Mouse (Mus musculus): ENCODE measurements around the gene Cdhr4.
"Not testable (repeated sequence)": the region's sequence is repeated elsewhere in the genome, so short reads cannot be mapped to it uniquely, and the experiment has no call there.

Cdhr4 gene

DNA sequence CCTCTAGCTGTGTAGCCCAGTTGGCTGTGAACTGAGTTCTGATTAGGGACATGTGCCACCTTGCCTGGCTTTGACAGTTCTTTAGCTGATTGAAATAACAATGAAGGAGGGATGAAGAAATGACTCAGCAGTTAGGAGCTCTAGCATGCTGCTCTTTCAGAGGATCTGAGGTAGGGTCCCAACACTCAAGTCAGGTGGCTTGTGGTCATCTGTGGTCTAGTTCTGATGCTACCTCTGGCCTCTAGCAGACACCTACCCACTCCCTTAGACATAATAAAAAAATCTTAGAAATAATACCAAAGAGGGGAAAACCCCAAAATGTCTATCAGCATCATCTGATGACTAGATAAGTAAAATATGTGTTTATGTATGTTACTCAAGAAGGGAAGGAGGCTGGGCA is 18.1 kb downstream of the Cdhr4 start:
- no peak for DNase-seq (ENCODE audit: low spot score in 2 of 2)

DNA sequence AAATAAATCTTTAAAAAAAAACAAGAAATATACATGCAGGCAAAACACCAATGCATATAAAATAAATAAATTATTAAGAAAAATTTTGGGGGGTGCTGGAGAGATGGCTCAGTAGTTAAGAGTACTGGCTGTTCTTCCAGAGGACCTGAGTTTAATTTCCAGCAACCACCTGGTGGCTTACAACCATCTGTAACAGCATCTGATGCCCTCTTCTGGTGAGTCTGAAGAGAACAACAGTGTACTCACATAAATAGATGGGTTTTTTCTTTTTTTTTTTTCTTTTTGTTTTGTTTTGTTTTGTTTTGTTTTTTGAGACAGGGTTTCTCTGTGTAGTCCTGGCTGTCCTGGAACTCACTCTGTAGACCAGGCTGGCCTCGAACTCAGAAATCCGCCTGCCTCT is 21.3 kb downstream of the Cdhr4 start:
- DNase-seq (ENCODE audit: low spot score in 2 of 2) = not testable (repeated sequence)

DNA sequence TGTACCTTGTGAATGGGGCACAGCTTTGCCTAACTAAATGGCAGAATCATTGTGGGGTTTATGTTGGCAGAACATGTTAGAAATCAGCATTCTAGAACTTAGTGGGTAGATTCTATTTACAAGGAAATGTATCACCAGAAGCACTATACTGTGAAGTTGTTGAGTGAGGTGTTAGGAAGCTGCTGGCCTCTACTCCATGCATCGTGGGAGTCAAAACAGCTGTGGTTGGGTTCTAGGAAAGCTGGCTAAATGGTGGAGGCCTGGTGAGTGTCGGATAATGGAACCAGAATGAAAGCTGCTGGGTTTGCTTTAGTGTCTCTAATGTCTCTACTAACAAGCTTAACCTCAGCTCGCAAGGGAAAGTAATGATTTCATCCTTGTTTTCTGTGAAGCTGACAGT is 24.8 kb downstream of the Cdhr4 start:
- no peak for DNase-seq (ENCODE audit: low spot score in 2 of 2)

DNA sequence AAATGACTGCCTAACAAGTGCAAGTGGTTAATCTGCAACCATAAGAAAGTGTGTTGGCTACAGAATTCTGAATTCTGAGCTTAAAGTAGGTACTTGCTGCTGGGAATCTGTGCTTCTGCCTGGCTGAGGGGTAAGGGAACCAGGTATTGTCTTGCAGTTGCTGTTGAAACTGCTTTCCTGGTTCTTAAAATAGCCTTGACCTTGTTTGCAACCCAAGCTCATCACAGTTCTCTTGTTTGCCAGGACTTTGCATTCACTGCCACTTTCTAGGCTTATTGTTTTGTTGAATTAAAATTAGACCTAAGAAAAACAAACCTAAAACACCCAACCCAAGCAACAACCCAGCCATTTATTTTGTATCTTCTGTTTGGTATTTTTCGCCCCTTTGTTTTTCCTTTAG is 28.4 kb downstream of the Cdhr4 start:
- DNase-seq (ENCODE audit: low spot score in 2 of 2) = no peak

DNA sequence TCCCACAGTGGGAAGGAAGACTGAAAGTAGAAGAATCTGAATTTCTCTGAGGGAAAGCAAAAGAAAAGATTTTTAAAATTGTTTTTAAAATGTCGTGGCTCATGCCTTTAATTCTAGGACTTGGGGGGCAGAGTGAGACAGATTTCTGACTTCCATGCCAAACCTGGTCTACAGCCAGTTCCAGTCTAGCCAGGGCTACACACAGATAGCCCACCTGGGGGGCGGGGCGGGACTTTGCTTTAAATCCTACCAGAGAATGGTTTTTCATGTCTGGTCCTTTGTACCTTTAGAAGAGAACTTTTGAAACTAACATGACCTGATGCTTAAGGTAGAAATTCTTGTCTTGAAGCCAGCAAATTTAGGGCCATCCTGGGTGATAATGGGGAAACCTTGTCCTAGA is 30.9 kb downstream of the Cdhr4 start:
- DNase-seq (ENCODE audit: low spot score in 2 of 2) = no peak

DNA sequence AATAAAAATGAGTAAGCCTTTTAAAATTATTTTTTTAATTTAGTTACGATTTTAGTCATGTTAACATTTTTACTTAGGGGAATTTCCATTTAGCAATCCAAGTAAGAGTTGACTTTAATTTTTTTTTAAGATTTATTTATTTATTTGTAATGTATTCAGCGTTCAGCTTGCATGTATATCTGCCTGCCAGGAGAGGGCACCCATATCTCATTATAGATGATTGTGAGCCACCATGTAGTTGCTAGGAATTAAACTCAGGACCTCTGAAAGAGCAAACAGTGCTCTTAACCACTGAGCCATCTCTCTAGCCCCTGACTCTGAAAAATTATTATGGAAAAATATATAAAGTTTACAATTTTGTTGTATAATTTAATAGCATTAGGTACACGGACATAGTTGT is 34.3 kb downstream of the Cdhr4 start:
- DNase-seq (ENCODE audit: low spot score in 2 of 2) = no peak

DNA sequence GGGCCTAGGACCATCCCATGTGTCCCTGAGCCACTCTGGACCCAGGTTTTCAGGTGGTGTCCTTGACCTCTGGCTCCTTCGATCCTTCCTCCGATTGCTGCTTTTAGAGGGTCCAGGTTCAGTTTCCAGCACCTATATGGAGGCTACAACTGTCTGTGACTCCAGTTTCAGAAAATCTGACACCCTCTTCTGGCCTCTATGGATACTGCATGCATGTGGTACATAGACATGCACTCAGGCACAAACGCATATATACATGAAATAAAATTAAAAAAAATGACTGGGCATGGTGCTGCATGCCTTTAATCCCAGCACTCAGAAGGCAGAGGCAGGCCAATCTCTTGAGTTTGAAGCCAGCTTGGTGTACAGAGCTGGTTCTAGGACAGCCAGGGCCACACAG is 35.6 kb downstream of the Cdhr4 start:
- DNase-seq (ENCODE audit: low spot score in 2 of 2) = no peak

DNA sequence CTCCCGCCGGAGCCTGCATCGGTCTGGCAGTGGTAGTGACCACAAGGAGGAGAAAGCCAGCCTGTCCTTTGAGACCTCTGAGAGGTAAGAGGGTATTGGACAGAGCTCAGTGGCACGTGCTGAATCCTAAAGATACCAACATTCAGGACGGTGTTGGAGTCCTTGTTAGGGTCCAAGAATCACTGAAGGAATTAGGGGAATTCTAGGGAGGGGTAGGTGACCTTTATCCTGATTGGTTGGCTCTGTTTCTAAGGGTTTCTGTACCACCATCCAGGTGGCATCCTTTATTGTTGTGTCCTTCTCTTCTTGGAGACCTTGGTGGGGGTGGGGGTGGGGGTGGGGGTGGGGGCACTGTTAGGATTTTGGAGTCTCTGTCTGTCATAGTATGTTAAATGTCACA is 39.8 kb downstream of the Cdhr4 start:
- no peak for DNase-seq (ENCODE audit: low spot score in 2 of 2)

DNA sequence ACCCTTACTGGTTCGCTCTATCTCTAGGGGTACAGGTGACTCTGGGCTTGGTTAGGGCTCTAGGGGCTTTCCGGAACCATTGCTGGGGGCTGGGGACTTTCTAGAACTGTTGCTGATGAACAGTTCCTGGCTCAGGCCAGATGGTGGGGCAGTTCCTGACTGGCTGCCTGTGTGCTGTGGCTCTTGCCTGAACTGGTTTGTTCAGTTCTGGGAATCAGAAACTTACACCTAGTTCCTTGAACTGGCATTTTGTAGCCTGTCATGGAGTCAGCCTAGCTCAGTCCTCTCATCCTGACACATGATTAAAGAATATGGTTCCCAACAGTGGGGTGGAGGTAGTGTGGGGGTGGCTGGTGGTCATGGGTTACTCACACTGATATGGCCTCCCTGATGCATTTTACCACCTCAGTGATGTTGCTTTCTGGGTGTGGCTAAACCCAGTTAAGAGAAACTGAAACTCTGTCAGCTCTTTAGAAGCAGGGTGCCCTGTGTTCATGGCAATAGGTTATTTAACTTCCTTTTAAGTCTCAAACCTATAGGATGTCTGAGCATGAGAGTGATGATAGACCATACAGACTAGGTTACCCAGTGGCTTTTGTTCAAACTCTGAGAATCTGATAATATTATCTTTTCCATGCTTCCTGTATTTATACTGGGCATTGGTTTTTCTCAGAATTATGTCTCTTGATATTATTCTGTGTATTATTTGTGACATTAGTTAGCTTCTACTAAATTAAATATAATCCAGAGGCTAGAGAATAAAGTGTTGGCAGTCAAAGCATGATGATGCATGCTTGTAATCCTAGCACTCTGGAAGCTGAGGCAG is 43.2 kb downstream of the Cdhr4 start:
- no peak for DNase-seq (ENCODE audit: low spot score in 2 of 2)

DNA sequence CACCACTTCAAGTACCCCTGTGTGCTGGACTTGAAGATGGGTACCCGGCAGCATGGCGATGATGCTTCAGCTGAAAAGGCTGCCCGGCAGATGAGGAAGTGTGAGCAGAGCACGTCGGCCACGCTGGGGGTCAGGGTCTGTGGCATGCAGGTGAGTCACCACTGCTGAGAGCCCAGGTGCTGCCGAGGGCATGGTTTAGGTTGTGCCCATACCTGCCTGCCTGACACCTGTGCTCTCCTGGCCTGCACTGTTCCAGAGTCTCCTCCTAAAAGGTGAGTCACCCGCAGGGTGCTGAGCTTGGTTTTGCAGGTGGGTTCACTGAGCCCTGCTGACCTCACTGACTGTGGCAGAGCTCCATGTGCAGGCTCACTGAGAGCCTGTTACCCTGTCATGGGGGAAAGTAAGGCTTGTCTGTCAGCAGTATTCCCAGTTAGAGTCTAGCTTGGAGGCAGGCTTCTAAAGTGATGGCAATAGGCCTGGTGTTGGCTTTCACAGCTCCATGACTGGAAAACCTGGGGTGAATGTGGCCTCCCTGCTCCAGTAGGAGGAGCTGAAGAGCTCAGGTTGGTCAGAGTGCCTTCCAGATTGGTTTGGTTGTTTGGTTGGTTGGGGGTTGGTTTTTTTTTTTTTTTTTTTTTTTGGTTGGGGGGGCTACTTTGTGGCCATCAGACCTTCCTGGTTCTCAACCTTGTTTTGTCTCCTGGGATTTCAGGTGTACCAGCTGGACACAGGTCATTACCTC is 52.6 kb downstream of the Cdhr4 start:
- no peak for DNase-seq (ENCODE audit: low spot score in 2 of 2)

DNA sequence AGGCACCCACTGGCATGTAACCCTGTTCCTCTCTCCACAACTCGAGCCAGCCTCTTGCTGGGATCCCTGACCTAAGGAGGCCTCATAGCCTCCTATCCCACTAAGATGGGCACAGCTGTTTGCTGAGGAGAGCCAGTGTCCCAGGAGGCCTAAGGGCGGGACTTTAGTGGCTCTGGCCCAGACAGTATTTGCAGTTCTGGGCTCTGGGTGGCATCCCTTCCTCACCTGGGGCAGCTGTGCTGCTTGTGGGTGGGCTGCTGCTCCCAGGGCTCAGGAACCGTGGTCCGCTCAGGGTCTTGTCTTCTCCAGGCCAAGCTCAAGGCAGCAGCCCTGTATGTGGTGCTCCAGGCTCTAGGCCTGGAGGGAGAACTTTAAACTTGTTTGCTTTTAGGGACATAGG is 54.3 kb downstream of the Cdhr4 start:
- DNase-seq (ENCODE audit: low spot score in 2 of 2) = no peak

DNA sequence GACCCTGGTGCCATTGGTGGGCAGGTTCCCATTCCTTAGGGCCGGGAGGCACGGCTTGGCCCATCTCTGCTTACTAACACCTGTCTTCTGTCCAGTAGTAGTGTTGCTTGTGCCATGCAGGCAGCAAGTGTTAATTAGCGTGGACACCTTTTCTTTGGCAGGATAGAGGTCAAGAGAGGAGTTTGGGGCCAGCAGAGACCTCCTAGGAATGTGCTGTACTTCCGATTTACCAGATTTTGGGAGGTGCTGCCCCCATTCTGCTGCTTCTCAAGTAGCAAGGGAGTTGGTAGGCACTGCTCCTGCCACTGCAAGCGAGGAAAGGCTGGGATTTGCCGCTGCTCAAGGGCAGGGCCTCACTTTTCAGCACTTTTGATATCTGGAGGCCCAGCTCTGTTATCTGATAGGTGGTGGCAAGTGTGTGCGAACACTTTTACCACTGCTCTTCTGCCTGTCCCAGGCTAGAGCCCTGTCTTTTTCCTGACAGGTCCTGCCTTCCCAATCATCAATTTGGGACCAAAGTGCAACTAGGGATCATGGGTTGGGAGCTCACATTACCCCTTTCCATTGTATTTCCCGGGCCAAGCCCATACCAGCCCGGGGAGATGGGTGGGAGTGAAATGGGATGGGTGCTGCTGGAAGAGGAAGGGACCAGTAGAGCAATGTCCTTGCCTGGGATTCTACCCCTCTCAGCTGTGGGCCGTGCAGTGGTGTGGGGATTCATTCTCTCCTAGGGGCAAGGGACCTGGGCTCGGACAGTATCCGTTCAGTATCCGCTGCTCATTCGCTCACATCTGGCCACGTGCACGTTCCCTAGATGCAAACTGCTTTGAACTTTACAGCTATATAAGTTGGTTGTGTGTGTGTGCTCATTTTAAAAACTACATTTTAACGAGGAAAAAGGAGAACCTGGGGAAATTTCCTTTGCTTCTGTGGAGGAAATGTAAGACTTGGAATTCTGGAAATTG is 55.6 kb downstream of the Cdhr4 start:
- DNase-seq (ENCODE audit: low spot score in 2 of 2) = no peak

DNA sequence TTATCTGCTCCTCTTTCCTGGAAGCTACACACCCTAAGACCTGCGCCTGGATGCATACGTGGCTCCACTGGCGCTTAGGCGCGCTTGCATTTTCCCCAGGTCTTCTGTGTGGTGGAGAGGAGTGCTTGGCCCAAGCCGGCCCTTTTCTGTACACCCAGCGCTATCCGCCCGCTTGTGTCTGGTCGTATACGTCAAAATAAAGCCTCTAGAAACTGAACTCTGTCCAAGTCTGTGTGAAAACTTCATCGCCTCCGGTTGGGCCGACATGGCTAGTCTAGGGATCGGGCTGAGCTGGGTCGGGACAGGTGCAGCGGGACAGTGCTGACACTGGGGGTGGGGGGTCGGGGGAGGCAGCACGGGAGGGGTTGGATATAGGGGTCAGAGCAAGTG is 56.3 kb downstream of the Cdhr4 start:
- no peak for DNase-seq (ENCODE audit: low spot score in 2 of 2)

DNA sequence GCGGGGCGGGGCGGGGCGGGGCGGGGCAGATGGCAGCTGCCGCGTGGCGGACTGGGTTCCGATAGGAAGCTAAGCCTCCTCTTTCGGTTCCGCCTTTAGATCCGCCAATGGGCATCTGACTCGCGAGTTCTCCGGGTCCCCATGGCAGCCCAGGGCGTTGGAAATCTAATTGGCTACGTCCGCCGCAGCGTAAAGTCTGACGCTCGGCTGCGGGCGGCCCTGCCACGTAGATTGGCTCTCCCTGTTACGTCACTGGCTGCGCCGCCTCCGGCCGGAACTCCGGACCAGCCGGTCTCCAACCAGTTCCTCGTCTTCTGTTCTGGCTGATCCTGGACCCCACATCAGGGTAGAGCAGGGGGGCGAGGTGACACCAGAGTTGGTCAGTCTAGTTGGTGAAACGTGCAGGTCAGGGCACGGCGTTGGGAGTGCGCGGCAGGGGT is 56.7 kb downstream of the Cdhr4 start, which contains the start of gene Gmppb:
TSS of gene Gmppb (plus strand) at position 227 of the 440 bp plus-strand sequence.
- DNase-seq (ENCODE audit: low spot score in 2 of 2) = peak; percentile 96

Data from frontal cortex, postnatal 10 days (tissue).